Comparison of ENCODE assay signal across 16 mouse cellular contexts in genomic region chr2:166322668-166323043, GRCm38 (mm10).
DNase-seq lines count a peak whose midpoint lies in the region; ATAC-seq lines count a peak whose summit lies in the region.
"Had no signal": no experiment of that assay in that cellular context is flagged by ENCODE, and none has a peak within 500 bp of the region (broad histone marks: within the 10 kb centered on the region; RNA-seq: fewer than 3 reads in every experiment).

No protein-coding gene starts in this region.

- no peaks in the 10 kb centered on the region for H3K36me3 ChIP-seq in liver, embryonic 11.5 days (ENCODE audit: control insufficient read depth, insufficient read depth, low read length)
- no peaks in the 10 kb centered on the region for H3K36me3 ChIP-seq in embryonic facial prominence, embryonic 12.5 days
- no peaks in the 10 kb centered on the region for H3K36me3 ChIP-seq in hindbrain, embryonic 14.5 days (replicated peaks; ENCODE audit: control insufficient read depth, insufficient read depth)
- no peaks in the 10 kb centered on the region for H3K36me3 ChIP-seq in stomach, embryonic 15.5 days
- H3K36me3 ChIP-seq: embryonic facial prominence, embryonic 15.5 days; midbrain, embryonic 15.5 days had no signal

- no peaks in the 10 kb centered on the region for H3K27me3 ChIP-seq in liver, embryonic 11.5 days (replicated peaks; ENCODE audit: control insufficient read depth, insufficient read depth, low read length)
- no peaks in the 10 kb centered on the region for H3K27me3 ChIP-seq in embryonic facial prominence, embryonic 12.5 days
- H3K27me3 ChIP-seq in hindbrain, embryonic 14.5 days (ENCODE audit: control insufficient read depth, insufficient read depth, low read length): peaks cover 17% of the 10 kb centered on the region; the same call in 1 of the 2 replicates
- H3K27me3 ChIP-seq in stomach, embryonic 15.5 days (replicated peaks): no peaks in the 10 kb centered on the region
- H3K27me3 ChIP-seq: embryonic facial prominence, embryonic 15.5 days had no signal

- H3K4me1 ChIP-seq in liver, embryonic 11.5 days (replicated peaks; ENCODE audit: control insufficient read depth, insufficient read depth, low read length): 0 out of 2 replicates have a peak, but pooled peaks cover 7% of the 10 kb centered on the region
- peaks cover 40% of the 10 kb centered on the region for H3K4me1 ChIP-seq in embryonic facial prominence, embryonic 12.5 days
- peaks cover 23% of the 10 kb centered on the region for H3K4me1 ChIP-seq in hindbrain, embryonic 14.5 days (replicated peaks; ENCODE audit: control insufficient read depth, insufficient read depth, low read length)
- H3K4me1 ChIP-seq in stomach, embryonic 15.5 days: peaks cover 30% of the 10 kb centered on the region

- WGBS in liver, embryonic 11.5 days: 44% methylated on average over 6 of the region's 6 CpGs
- WGBS in embryonic facial prominence, embryonic 12.5 days: 61% methylated on average over 6 of the region's 6 CpGs
- WGBS in hindbrain, embryonic 14.5 days: 29% methylated on average over 6 of the region's 6 CpGs
- WGBS in stomach, embryonic 15.5 days: 35% methylated on average over 6 of the region's 6 CpGs

- no peak overlapping the region for H3K4me3 ChIP-seq in liver, embryonic 11.5 days (ENCODE audit: low read depth, low read length)
- no peak overlapping the region for H3K4me3 ChIP-seq in embryonic facial prominence, embryonic 12.5 days
- no peak overlapping the region for H3K4me3 ChIP-seq in hindbrain, embryonic 14.5 days (replicated peaks; ENCODE audit: low read length)
- no peak overlapping the region for H3K4me3 ChIP-seq in stomach, embryonic 15.5 days (replicated peaks)
- H3K4me3 ChIP-seq: embryonic facial prominence, embryonic 15.5 days; midbrain, embryonic 15.5 days had no signal

- H3K4me2 ChIP-seq in liver, embryonic 11.5 days: no peak overlapping the region
- no peak overlapping the region for H3K4me2 ChIP-seq in embryonic facial prominence, embryonic 12.5 days (replicated peaks)
- H3K4me2 ChIP-seq in hindbrain, embryonic 14.5 days (replicated peaks): no peak overlapping the region
- no peak overlapping the region for H3K4me2 ChIP-seq in stomach, embryonic 15.5 days
- H3K4me2 ChIP-seq: embryonic facial prominence, embryonic 15.5 days; midbrain, embryonic 15.5 days had no signal

- no peak for ATAC-seq in liver, embryonic 11.5 days (replicated peaks; ENCODE audit: low FRiP score)
- no peak for ATAC-seq in embryonic facial prominence, embryonic 12.5 days (ENCODE audit: insufficient number of reproducible peaks, insufficient read depth, low FRiP score, low TSS enrichment)
- ATAC-seq in hindbrain, embryonic 14.5 days (ENCODE audit: low FRiP score): no peak
- ATAC-seq in stomach, embryonic 15.5 days (ENCODE audit: insufficient read depth, low FRiP score, low read depth): peak; percentile 73; the same call in 1 of the 2 replicates
- ATAC-seq in inflammation-experienced regulatory T-cells, adult 6 months: no peak
- ATAC-seq: forebrain, embryonic 14.5 days; midbrain, embryonic 15.5 days had no signal

- H3K27ac ChIP-seq in liver, embryonic 11.5 days (ENCODE audit: low read depth, low read length): no peak overlapping the region
- H3K27ac ChIP-seq in embryonic facial prominence, embryonic 12.5 days: peak overlapping the region; percentile 51
- peak overlapping the region; percentile 39; the same call in 1 of the 2 replicates for H3K27ac ChIP-seq in hindbrain, embryonic 14.5 days
- peak overlapping the region; percentile 85 for H3K27ac ChIP-seq in stomach, embryonic 15.5 days
- H3K27ac ChIP-seq: embryonic facial prominence, embryonic 15.5 days; midbrain, embryonic 15.5 days had no signal

- peak; percentile 21 for DNase-seq in liver
- DNase-seq in liver, embryonic 11.5 days (ENCODE audit: low spot score): no peak
- DNase-seq in hindbrain, embryonic 14.5 days (ENCODE audit: low spot score): no peak
- no peak for DNase-seq in layer of hippocampus, postnatal 25 days (ENCODE audit: extremely low spot score in 1 of 2, low spot score in 1 of 2)
- DNase-seq: cerebellum, adult 8-10 months; gastrocnemius, postnatal 14 days; heart, postnatal 36 days; lung, postnatal 14 days; right cerebral cortex, adult 18-20 months; thymus, postnatal 25 days had no signal

- no peaks in the 10 kb centered on the region for H3K9me3 ChIP-seq in liver, embryonic 11.5 days (ENCODE audit: control insufficient read depth, low read length)
- H3K9me3 ChIP-seq in embryonic facial prominence, embryonic 12.5 days: no peaks in the 10 kb centered on the region
- H3K9me3 ChIP-seq in hindbrain, embryonic 14.5 days (ENCODE audit: control insufficient read depth, low read length): no peaks in the 10 kb centered on the region
- H3K9me3 ChIP-seq in stomach, embryonic 15.5 days: no peaks in the 10 kb centered on the region
- H3K9me3 ChIP-seq: embryonic facial prominence, embryonic 15.5 days; midbrain, embryonic 15.5 days had no signal

- no peak overlapping the region for H3K9ac ChIP-seq in liver, embryonic 11.5 days (ENCODE audit: low read depth, low read length)
- no peak overlapping the region for H3K9ac ChIP-seq in embryonic facial prominence, embryonic 12.5 days
- H3K9ac ChIP-seq in hindbrain, embryonic 14.5 days: no peak overlapping the region
- H3K9ac ChIP-seq in stomach, embryonic 15.5 days: no peak overlapping the region
- H3K9ac ChIP-seq: embryonic facial prominence, embryonic 15.5 days; midbrain, embryonic 15.5 days had no signal
